Mouse (Mus musculus) ES-E14 (cell line): Measurements from ENCODE around the gene Flrt1. TPM values are rescaled to one million over a fixed set of nuclear protein-coding genes. Genes with fewer than 3 reads are reported as not detected.
A peak's percentile ranks its signal among the peaks of the same experiment; 100 is the strongest.

Experiments used
- DNase-seq: peaks from one replicate; pipeline ENCODE4 v3.0.0-alpha.2; 2013; ENCODE audit warnings: low read depth, low spot score
- H3K27ac ChIP-seq: 2 replicates; pipeline ENCODE4 v1.5.1; 2012; ENCODE audit warnings: low read depth, mild to moderate bottlenecking, low read length, moderate library complexity, mixed read lengths; ENCODE audit not compliant: poor library complexity, insufficient read depth, severe bottlenecking
- H3K36me3 ChIP-seq: 2 replicates; pipeline ENCODE4 v1.6.1; 2012; ENCODE audit warnings: mild to moderate bottlenecking, low read length, moderate library complexity, mixed read lengths; ENCODE audit not compliant: control insufficient read depth, poor library complexity, insufficient read depth, severe bottlenecking
- H3K4me1 ChIP-seq, 2 experiments: fragments of 150-350 bp in 1 of 2; sonication (generic) in 1 of 2; 2 replicates each; pipeline ENCODE4 v1.6.1; 2012; ENCODE audit warnings: low read length in 2 of 2, mild to moderate bottlenecking in 1 of 2, mixed read lengths in 1 of 2; ENCODE audit not compliant: control insufficient read depth in 2 of 2, insufficient read depth in 2 of 2, poor library complexity in 1 of 2
- H3K4me3 ChIP-seq, 2 experiments: fragments of 150-350 bp in 1 of 2; sonication (generic) in 1 of 2; 2 replicates each; pipeline ENCODE4 v1.5.1; 2012; ENCODE audit warnings: low read length in 2 of 2, low read depth in 1 of 2, mild to moderate bottlenecking in 1 of 2, mixed read lengths in 1 of 2; ENCODE audit not compliant: insufficient read depth in 1 of 2, poor library complexity in 1 of 2, severe bottlenecking in 1 of 2
- H3K9ac ChIP-seq: 2 replicates; pipeline ENCODE4 v1.6.1; 2012; ENCODE audit warnings: low read depth, mild to moderate bottlenecking, low read length, mixed read lengths; ENCODE audit not compliant: poor library complexity, insufficient read depth, severe bottlenecking
- H3K9me3 ChIP-seq: fragments of 150-350 bp; sonication (generic); 2 replicates; pipeline ENCODE4 v1.6.1; 2012; ENCODE audit warnings: low read depth, mild to moderate bottlenecking, low read length; ENCODE audit not compliant: control insufficient read depth, insufficient read depth
- CHD2 ChIP-seq: IDR thresholded peaks from 2 replicates; pipeline ENCODE4 v1.6.1; 2014; ENCODE audit warnings: mild to moderate bottlenecking, low read depth, low read length, inconsistent platforms
- HCFC1 ChIP-seq: IDR thresholded peaks from 2 replicates; pipeline ENCODE4 v1.6.1; 2012; ENCODE audit warnings: low read length, inconsistent platforms, borderline replicate concordance; ENCODE audit not compliant: insufficient read depth
- MAFK ChIP-seq: IDR thresholded peaks from 2 replicates; pipeline ENCODE4 v1.6.1; 2014; ENCODE audit warnings: mild to moderate bottlenecking, low read depth, low read length, inconsistent platforms; ENCODE audit not compliant: insufficient read depth
- ZC3H11A ChIP-seq: IDR thresholded peaks from 2 replicates; pipeline ENCODE4 v1.6.1; 2012; ENCODE audit warnings: low read depth, mild to moderate bottlenecking, inconsistent platforms, low read length, borderline replicate concordance
- ZNF384 ChIP-seq: IDR thresholded peaks from 2 replicates; pipeline ENCODE4 v1.6.1; 2012; ENCODE audit warnings: low read depth, low read length, inconsistent platforms
- in situ Hi-C, 2 experiments: fragments of 600-800 bp; cut with MboI; formaldehyde crosslinking; loops; one replicate each; pipeline ENCODE4 v1.15.1; 2025; ENCODE audit warnings: low sequenced_read_pairs in 2 of 2, inconsistent platforms in 1 of 2; ENCODE audit not compliant: unreplicated experiment in 2 of 2
- total RNA-seq: library from RNA; depleted of rRNA; stranded (reverse); fragments of 300-350 nt; gene quantifications from 2 replicates; pipeline ENCODE4 v1.2.3, GENCODE M21; 2012

Flrt1 gene
- total RNA-seq, 1 experiment = 0.36 TPM

- in situ Hi-C loops = no loop called here
- Histone ChIP-seq H3K4me1 (peaks cover 0 to 15% of the 10 kb centered on the region in 2 experiments; a peak in 1 of 4 replicates), H3K27ac (no peak overlapping the region), H3K36me3 (no peaks in the 10 kb centered on the region), H3K9me3 (no peaks in the 10 kb centered on the region), H3K4me3 (peak overlapping the region in 1 of 2 experiments; percentile 5; a peak in 1 of 4 replicates), H3K9ac (no peak overlapping the region)
- TF ChIP-seq ZNF384 = no peak
- no peak for TF ChIP-seq MAFK
- TF ChIP-seq CHD2 = no peak
- TF ChIP-seq ZC3H11A = no peak
- TF ChIP-seq HCFC1 = no peak
- DNase-seq = no peak
Measured at GRCm38 (mm10) chr19:7088558-7088957, 17.0 kb downstream of the Flrt1 start.

GRCm38 (mm10) chr19:7084734-7085133 is 20.8 kb downstream of the Flrt1 start:
- Histone ChIP-seq H3K4me3 (no peak overlapping the region), H3K27ac (no peak overlapping the region), H3K4me1 (peaks cover 0 to 10% of the 10 kb centered on the region in 2 experiments; a peak in 1 of 4 replicates), H3K36me3 (no peaks in the 10 kb centered on the region), H3K9me3 (no peaks in the 10 kb centered on the region), H3K9ac (no peak overlapping the region)
- no peak for DNase-seq
- in situ Hi-C loops = no loop called here
- TF ChIP-seq CHD2 (no peak), ZC3H11A (no peak), MAFK (no peak), ZNF384 (no peak), HCFC1 (no peak)

GRCm38 (mm10) chr19:7083035-7083794 is 22.3 kb downstream of the Flrt1 start:
- in situ Hi-C loops = no loop called here

GRCm38 (mm10) chr19:7081516-7082266 is 23.8 kb downstream of the Flrt1 start:
- Histone ChIP-seq H3K4me3 (no peak overlapping the region), H3K36me3 (no peaks in the 10 kb centered on the region), H3K9ac (no peak overlapping the region), H3K27ac (no peak overlapping the region), H3K4me1 (peaks cover 0 to 7% of the 10 kb centered on the region in 2 experiments; a peak in 1 of 4 replicates), H3K9me3 (no peaks in the 10 kb centered on the region)
- in situ Hi-C loops = no loop called here
- TF ChIP-seq CHD2 (no peak), MAFK (no peak), ZC3H11A (no peak), HCFC1 (no peak), ZNF384 (no peak)
- no peak for DNase-seq

More at GRCm38 (mm10) chr19:7083035-7083794, 22.3 kb downstream of the Flrt1 start:
- Histone ChIP-seq H3K36me3 (no peaks in the 10 kb centered on the region), H3K27ac (no peak overlapping the region), H3K9me3 (no peaks in the 10 kb centered on the region), H3K4me3 (no peak overlapping the region), H3K4me1 (peaks cover 0 to 8% of the 10 kb centered on the region in 2 experiments; a peak in 1 of 4 replicates), H3K9ac (no peak overlapping the region)
- no peak for TF ChIP-seq CHD2
- TF ChIP-seq HCFC1 = no peak
- no peak for TF ChIP-seq ZC3H11A
- TF ChIP-seq ZNF384 = no peak
- TF ChIP-seq MAFK = no peak
- no peak for DNase-seq
